Comparison of ENCODE assay signal across 11 mouse cellular contexts in the genomic region with DNA sequence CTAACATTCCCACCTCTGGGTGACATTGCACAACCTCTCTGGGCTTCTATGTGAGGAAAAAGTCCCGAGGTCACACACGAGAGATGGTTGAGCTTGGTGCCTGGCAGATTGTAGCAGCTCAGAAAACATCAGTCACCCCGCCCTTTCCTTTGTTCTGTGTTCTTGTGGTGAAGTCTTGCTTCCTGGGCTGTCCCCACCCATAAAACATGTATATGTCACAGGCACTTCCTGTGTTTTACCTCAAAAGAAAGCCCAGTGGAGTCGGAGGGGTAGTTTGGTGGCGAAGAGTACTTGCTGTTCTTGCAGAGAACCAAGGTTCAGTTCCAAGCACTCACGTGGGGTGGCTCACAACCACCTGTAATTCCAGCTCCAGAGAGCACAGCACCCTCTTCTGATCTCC. TPM values are rescaled to one million over a fixed set of nuclear protein-coding genes. Genes with fewer than 3 reads are reported as not detected.
DNase-seq lines count a peak whose midpoint lies in the region; ATAC-seq lines count a peak whose summit lies in the region.
"Had no signal": no experiment of that assay in that cellular context is flagged by ENCODE, and none has a peak within 500 bp of the region (broad histone marks: within the 10 kb centered on the region; RNA-seq: fewer than 3 reads in every experiment).

No protein-coding gene starts in this region.

- H3K4me1 ChIP-seq in hindbrain, embryonic 14.5 days (replicated peaks; ENCODE audit: control insufficient read depth, insufficient read depth, low read length), result no peaks in the 10 kb centered on the region
- H3K4me1 ChIP-seq in hindbrain, embryonic 16.5 days (ENCODE audit: control insufficient read depth, insufficient read depth, low read depth, low read length), result no peaks in the 10 kb centered on the region
- no peaks in the 10 kb centered on the region for H3K4me1 ChIP-seq in midbrain, embryonic 13.5 days (replicated peaks)
- H3K4me1 ChIP-seq: forebrain, embryonic 15.5 days had no signal

- peak; percentile 94 for DNase-seq in CD4-positive helper T cell, adult 2 months (ENCODE audit: low read depth, low spot score)
- DNase-seq in ZHBTc4 (ENCODE audit: low read depth, low spot score), result peak; percentile 81
- DNase-seq in lung, postnatal 14 days, result peak; percentile 13
- DNase-seq in spleen, postnatal 14 days (ENCODE audit: low spot score in 2 of 2), result peak; percentile 22 to 41
- no peak for DNase-seq in layer of hippocampus, adult 18-20 months (ENCODE audit: low spot score in 2 of 2)
- DNase-seq in hindbrain, embryonic 14.5 days (ENCODE audit: low spot score), result no peak
- DNase-seq: kidney, postnatal 4 days had no signal

- no peak for ATAC-seq in hindbrain, embryonic 14.5 days (ENCODE audit: low FRiP score)
- ATAC-seq in hindbrain, embryonic 16.5 days, result no peak
- no peak for ATAC-seq in midbrain, embryonic 13.5 days
- ATAC-seq: forebrain, embryonic 15.5 days had no signal

- H3K9me3 ChIP-seq in hindbrain, embryonic 14.5 days (ENCODE audit: control insufficient read depth, low read length), result no peaks in the 10 kb centered on the region
- no peaks in the 10 kb centered on the region for H3K9me3 ChIP-seq in hindbrain, embryonic 16.5 days (ENCODE audit: control insufficient read depth, low read length)
- H3K9me3 ChIP-seq in midbrain, embryonic 13.5 days, result no peaks in the 10 kb centered on the region
- H3K9me3 ChIP-seq: forebrain, embryonic 15.5 days had no signal

- no peaks in the 10 kb centered on the region for H3K36me3 ChIP-seq in hindbrain, embryonic 14.5 days (replicated peaks; ENCODE audit: control insufficient read depth, insufficient read depth)
- H3K36me3 ChIP-seq in hindbrain, embryonic 16.5 days (ENCODE audit: control insufficient read depth, insufficient read depth, low read length), result no peaks in the 10 kb centered on the region
- H3K36me3 ChIP-seq in midbrain, embryonic 13.5 days, result no peaks in the 10 kb centered on the region
- H3K36me3 ChIP-seq: forebrain, embryonic 15.5 days had no signal

- no peaks in the 10 kb centered on the region for H3K27me3 ChIP-seq in hindbrain, embryonic 14.5 days (ENCODE audit: control insufficient read depth, insufficient read depth, low read length)
- no peaks in the 10 kb centered on the region for H3K27me3 ChIP-seq in hindbrain, embryonic 16.5 days (replicated peaks; ENCODE audit: control insufficient read depth, insufficient read depth, low read length)
- H3K27me3 ChIP-seq in midbrain, embryonic 13.5 days, result no peaks in the 10 kb centered on the region
- H3K27me3 ChIP-seq: forebrain, embryonic 15.5 days had no signal

- no peak overlapping the region for H3K4me3 ChIP-seq in hindbrain, embryonic 14.5 days (replicated peaks; ENCODE audit: low read length)
- H3K4me3 ChIP-seq in hindbrain, embryonic 16.5 days (ENCODE audit: low read length), result no peak overlapping the region
- H3K4me3 ChIP-seq in midbrain, embryonic 13.5 days (replicated peaks), result no peak overlapping the region
- H3K4me3 ChIP-seq: forebrain, embryonic 15.5 days had no signal

- H3K27ac ChIP-seq in hindbrain, embryonic 14.5 days, result no peak overlapping the region
- H3K27ac ChIP-seq in hindbrain, embryonic 16.5 days (ENCODE audit: low read depth, low read length), result no peak overlapping the region
- no peak overlapping the region for H3K27ac ChIP-seq in midbrain, embryonic 13.5 days
- H3K27ac ChIP-seq: forebrain, embryonic 15.5 days had no signal

- 86% methylated on average over 6 of the region's 6 CpGs for WGBS in hindbrain, embryonic 14.5 days
- WGBS in hindbrain, embryonic 16.5 days, result 83% methylated on average over 6 of the region's 6 CpGs
- 85% methylated on average over 6 of the region's 6 CpGs for WGBS in midbrain, embryonic 13.5 days

- H3K9ac ChIP-seq in hindbrain, embryonic 14.5 days, result no peak overlapping the region
- H3K9ac ChIP-seq in hindbrain, embryonic 16.5 days (ENCODE audit: low read depth, low read length), result no peak overlapping the region
- H3K9ac ChIP-seq in midbrain, embryonic 13.5 days (replicated peaks), result no peak overlapping the region
- H3K9ac ChIP-seq: forebrain, embryonic 15.5 days had no signal

- H3K4me2 ChIP-seq in hindbrain, embryonic 14.5 days (replicated peaks), result no peak overlapping the region
- H3K4me2 ChIP-seq in hindbrain, embryonic 16.5 days (ENCODE audit: low read length), result no peak overlapping the region
- H3K4me2 ChIP-seq in midbrain, embryonic 13.5 days (replicated peaks), result no peak overlapping the region
- H3K4me2 ChIP-seq: forebrain, embryonic 15.5 days had no signal

RNA-seq across cellular contexts. Expression of a gene that starts 2.4 kb away (rescaled TPM):
- total RNA-seq in layer of hippocampus, adult 18-20 months (2021), result not detected
- not detected in 2 replicates for polyA plus RNA-seq in hindbrain, embryonic 14.5 days (2014; fragmentation: Nextera tagmentation; extraction: Ambion mirVana)
- polyA plus RNA-seq in hindbrain, embryonic 16.5 days (2015; fragmentation: Nextera tagmentation; extraction: Ambion mirVana), result not detected in 2 replicates
- not detected in 2 replicates for polyA plus RNA-seq in midbrain, embryonic 13.5 days (2015; fragmentation: Nextera tagmentation; extraction: Ambion mirVana)
- polyA plus RNA-seq: heart, embryonic 14.5 days had no signal

RNA-seq across cellular contexts. Expression of a gene that starts 37.2 kb away (rescaled TPM):
- total RNA-seq in layer of hippocampus, adult 18-20 months (2021), result 10 to 100 TPM; 49.0 to 51.3 TPM
- polyA plus RNA-seq in hindbrain, embryonic 14.5 days (2014; fragmentation: Nextera tagmentation; extraction: Ambion mirVana), result 12.6 TPM in 2 replicates
- 11.5 and 11.7 TPM in 2 replicates for polyA plus RNA-seq in hindbrain, embryonic 16.5 days (2015; fragmentation: Nextera tagmentation; extraction: Ambion mirVana)
- polyA plus RNA-seq in midbrain, embryonic 13.5 days (2015; fragmentation: Nextera tagmentation; extraction: Ambion mirVana), result 10.4 and 12.5 TPM in 2 replicates

Comparison
In these comparisons a context has a peak if more than half of its experiments do, and no peak if none do; other contexts are left out.
1. DNase-seq: peak in CD4-positive helper T cell, adult 2 months (single experiment), ZHBTc4 (single experiment), lung, postnatal 14 days (single experiment) and spleen, postnatal 14 days (2 of 2); none in layer of hippocampus, adult 18-20 months (0 of 2) and hindbrain, embryonic 14.5 days (single experiment).